Comparison of ENCODE assay signal across 9 mouse cellular contexts in genomic region chr13:95327345-95327741, GRCm38 (mm10). TPM values are rescaled to one million over a fixed set of nuclear protein-coding genes. Genes with fewer than 3 reads are reported as not detected.
DNase-seq lines count a peak whose midpoint lies in the region; ATAC-seq and TF ChIP-seq lines count a peak whose summit lies in the region.
"Had no signal": no experiment of that assay in that cellular context is flagged by ENCODE, and none has a peak within 500 bp of the region (broad histone marks: within the 10 kb centered on the region; RNA-seq: fewer than 3 reads in every experiment).

No protein-coding gene starts in this region.

- H3K4me3 ChIP-seq in forebrain, embryonic 16.5 days (replicated peaks; ENCODE audit: low read length): peak overlapping the region; percentile 86
- H3K4me3 ChIP-seq in kidney, embryonic 14.5 days (ENCODE audit: low read length): peak overlapping the region; percentile 83
- peak overlapping the region; percentile 74 for H3K4me3 ChIP-seq in lung, embryonic 16.5 days (ENCODE audit: low read length)

- no peak for TF ChIP-seq CTCF in brain, embryonic 14.5 days (IDR thresholded peaks at IDR 0.05; ENCODE audit: borderline replicate concordance, extremely low read depth, insufficient read depth, insufficient read length)

- TF ChIP-seq POLR2A in brain, embryonic 14.5 days (IDR thresholded peaks at IDR 0.05; ENCODE audit: borderline replicate concordance, extremely low read depth, insufficient read depth, insufficient read length, poor library complexity, severe bottlenecking): no peak

- peak; percentile 54 for ATAC-seq in forebrain, embryonic 16.5 days
- no peak for ATAC-seq in kidney, embryonic 14.5 days (ENCODE audit: low FRiP score, low TSS enrichment)
- no peak for ATAC-seq in lung, embryonic 16.5 days (ENCODE audit: low read depth)

- peak overlapping the region; percentile 73 for H3K27ac ChIP-seq in forebrain, embryonic 16.5 days (ENCODE audit: low read length)
- H3K27ac ChIP-seq in kidney, embryonic 14.5 days (ENCODE audit: low read depth, low read length): peak overlapping the region; percentile 100; the same call in 1 of the 2 replicates
- H3K27ac ChIP-seq in lung, embryonic 16.5 days (ENCODE audit: low read length): peak overlapping the region; percentile 99

- H3K4me2 ChIP-seq in forebrain, embryonic 16.5 days (ENCODE audit: low read length): peak overlapping the region; percentile 92
- peak overlapping the region; percentile 79 for H3K4me2 ChIP-seq in kidney, embryonic 14.5 days (replicated peaks; ENCODE audit: low read depth, low read length)
- H3K4me2 ChIP-seq in lung, embryonic 16.5 days (ENCODE audit: low read depth, low read length): peak overlapping the region; percentile 95

- peak overlapping the region; percentile 99 for H3K9ac ChIP-seq in forebrain, embryonic 16.5 days (replicated peaks; ENCODE audit: low read depth, low read length)
- H3K9ac ChIP-seq in kidney, embryonic 14.5 days (ENCODE audit: low read depth, low read length): peak overlapping the region; percentile 99
- peak overlapping the region; percentile 95 for H3K9ac ChIP-seq in lung, embryonic 16.5 days (ENCODE audit: low read length)

- peaks cover 34% of the 10 kb centered on the region for H3K4me1 ChIP-seq in forebrain, embryonic 16.5 days (replicated peaks; ENCODE audit: control insufficient read depth, insufficient read depth, low read length)
- H3K4me1 ChIP-seq in kidney, embryonic 14.5 days (ENCODE audit: control insufficient read depth, insufficient read depth, low read length): peaks cover 15% of the 10 kb centered on the region; the same call in 1 of the 2 replicates
- peaks cover 32% of the 10 kb centered on the region for H3K4me1 ChIP-seq in lung, embryonic 16.5 days (replicated peaks; ENCODE audit: control insufficient read depth, insufficient read depth, low read length)

- H3K36me3 ChIP-seq in forebrain, embryonic 16.5 days (ENCODE audit: control insufficient read depth, insufficient read depth): no peaks in the 10 kb centered on the region
- H3K36me3 ChIP-seq in kidney, embryonic 14.5 days (ENCODE audit: control insufficient read depth, insufficient read depth, low read length): no peaks in the 10 kb centered on the region; the same call in 1 of the 2 replicates
- no peaks in the 10 kb centered on the region for H3K36me3 ChIP-seq in lung, embryonic 16.5 days (ENCODE audit: control insufficient read depth, insufficient read depth, low read length)

- DNase-seq in heart, adult 11 months: peak; percentile 84
- DNase-seq in heart, postnatal 36 days: no peak
- peak; percentile 92 for DNase-seq in brain, embryonic 14.5 days (ENCODE audit: low read depth)
- peak; percentile 50 for DNase-seq in right cerebral cortex, postnatal 4 days
- DNase-seq in urinary bladder, postnatal 36 days (ENCODE audit: low spot score in 2 of 2): no peak

- H3K9me3 ChIP-seq in forebrain, embryonic 16.5 days (ENCODE audit: control insufficient read depth, low read length): no peaks in the 10 kb centered on the region
- no peaks in the 10 kb centered on the region for H3K9me3 ChIP-seq in kidney, embryonic 14.5 days (ENCODE audit: control insufficient read depth, low read length)
- no peaks in the 10 kb centered on the region for H3K9me3 ChIP-seq in lung, embryonic 16.5 days (ENCODE audit: control insufficient read depth, low read length)

- no peaks in the 10 kb centered on the region for H3K27me3 ChIP-seq in forebrain, embryonic 16.5 days (replicated peaks; ENCODE audit: control insufficient read depth, insufficient read depth, low read length)
- H3K27me3 ChIP-seq in kidney, embryonic 14.5 days (ENCODE audit: control insufficient read depth, insufficient read depth, low read length): no peaks in the 10 kb centered on the region
- no peaks in the 10 kb centered on the region for H3K27me3 ChIP-seq in lung, embryonic 16.5 days (ENCODE audit: control insufficient read depth, insufficient read depth, low read depth, low read length)

- 2% methylated on average over 5 of the region's 5 CpGs for WGBS in forebrain, embryonic 16.5 days
- 6% methylated on average over 5 of the region's 5 CpGs for WGBS in kidney, embryonic 14.5 days
- WGBS in lung, embryonic 16.5 days: 6% methylated on average over 5 of the region's 5 CpGs

- intact Hi-C loops in heart, postnatal 36 days (cut with DNase I): loop anchor here (5.0 kb wide), 1 partner anchor 350 kb away; the partner anchor contains the start of gene Wdr41

RNA-seq across cellular contexts. Expression of gene Zbed3, which starts 3.9 kb away (rescaled TPM):
- total RNA-seq in heart, postnatal 36 days (2021): 10 to 100 TPM; 14.3 to 17.2 TPM
- 47.6 and 48.3 TPM in 2 replicates for polyA plus RNA-seq in brain, embryonic 14.5 days (2012; rRNA removed)
- polyA plus RNA-seq in forebrain, embryonic 16.5 days (2015; fragmentation: Nextera tagmentation; extraction: Ambion mirVana): 35.5 and 39.0 TPM in 2 replicates
- 73.0 and 90.4 TPM in 2 replicates for polyA plus RNA-seq in kidney, embryonic 14.5 days (2014; fragmentation: Nextera tagmentation; extraction: Ambion mirVana)
- polyA plus RNA-seq in lung, embryonic 16.5 days (2015; fragmentation: Nextera tagmentation; extraction: Ambion mirVana): 51.8 and 59.9 TPM in 2 replicates
- total RNA-seq: MEL had no signal

RNA-seq across cellular contexts. Expression of gene Aggf1, which starts 47.8 kb away (rescaled TPM):
- 10 to 100 TPM; 20.6 to 22.1 TPM for total RNA-seq in heart, postnatal 36 days (2021)
- polyA plus RNA-seq in brain, embryonic 14.5 days (2012; rRNA removed): 32.2 and 35.6 TPM in 2 replicates
- polyA plus RNA-seq in forebrain, embryonic 16.5 days (2015; fragmentation: Nextera tagmentation; extraction: Ambion mirVana): 42.3 and 47.3 TPM in 2 replicates
- polyA plus RNA-seq in kidney, embryonic 14.5 days (2014; fragmentation: Nextera tagmentation; extraction: Ambion mirVana): 33.4 and 40.2 TPM in 2 replicates
- 27.0 and 28.5 TPM in 2 replicates for polyA plus RNA-seq in lung, embryonic 16.5 days (2015; fragmentation: Nextera tagmentation; extraction: Ambion mirVana)

Comparison
In these comparisons a context has a peak if more than half of its experiments do, and no peak if none do; other contexts are left out.
1. DNase-seq: peak in heart, adult 11 months (single experiment), brain, embryonic 14.5 days (single experiment) and right cerebral cortex, postnatal 4 days (single experiment); none in heart, postnatal 36 days (0 of 2) and urinary bladder, postnatal 36 days (0 of 2).
2. Peak in every context shown above with its lines, with median percentiles within 50 percentile points of each other: H3K27ac ChIP-seq, H3K4me2 ChIP-seq, H3K4me3 ChIP-seq and H3K9ac ChIP-seq.